Mouse (Mus musculus) neural tube, embryonic 14.5 days (tissue): ENCODE results near the gene Ciapin1. TPM values are rescaled to one million over a fixed set of nuclear protein-coding genes. Genes with fewer than 3 reads are reported as not detected.

Source experiments
- ATAC-seq: fragments of 200-750 bp; cut with Nextera tagmentation; 2 replicates; pipeline ENCODE4 v1.8.0; 2017; ENCODE audit warnings: low read depth, mild to moderate bottlenecking, moderate TSS enrichment, moderate library complexity
- H3K27ac ChIP-seq: fragments of 300-500 bp; sonication (generic); 2 replicates; pipeline ENCODE4 v1.5.1; 2014; ENCODE audit warnings: low read depth, mild to moderate bottlenecking, control low read depth, low read length, moderate library complexity, mixed read lengths
- H3K27me3 ChIP-seq: fragments of 300-500 bp; sonication (generic); 2 replicates; pipeline ENCODE4 v1.6.1; 2014; ENCODE audit warnings: low read length; ENCODE audit not compliant: control insufficient read depth, insufficient read depth
- H3K36me3 ChIP-seq: fragments of 300-500 bp; sonication (generic); 2 replicates; pipeline ENCODE4 v1.6.1; 2014; ENCODE audit warnings: low read length, mixed read lengths; ENCODE audit not compliant: control insufficient read depth, insufficient read depth
- H3K4me1 ChIP-seq: fragments of 300-500 bp; sonication (generic); 2 replicates; pipeline ENCODE4 v1.6.1; 2014; ENCODE audit warnings: low read length; ENCODE audit not compliant: control insufficient read depth, insufficient read depth
- H3K4me2 ChIP-seq: fragments of 300-500 bp; sonication (generic); 2 replicates; pipeline ENCODE4 v1.6.1; 2014; ENCODE audit warnings: mild to moderate bottlenecking, low read depth, low read length, control low read depth
- H3K4me3 ChIP-seq: fragments of 300-500 bp; sonication (generic); 2 replicates; pipeline ENCODE4 v1.5.1; 2014; ENCODE audit warnings: low read depth, low read length, control low read depth, mixed read lengths
- H3K9ac ChIP-seq: fragments of 300-500 bp; sonication (generic); replicated peaks from 2 replicates; pipeline ENCODE4 v1.6.1; 2014; ENCODE audit warnings: low read depth, mild to moderate bottlenecking, control low read depth, low read length, mixed read lengths
- H3K9me3 ChIP-seq: fragments of 300-500 bp; sonication (generic); 2 replicates; pipeline ENCODE4 v1.6.1; 2016; ENCODE audit warnings: low read length; ENCODE audit not compliant: control insufficient read depth
- whole genome bisulfite sequencing: fragments of 180-500 bp; shearing (Covaris S2); extraction: QIAGEN DNeasy Blood & Tissue Kit; methylation state at CpG from one replicate; pipeline ENCODE4 v1.1.7; 2014; 5-methylcytosine and 5-hydroxymethylcytosine counted together
- polyA plus RNA-seq: library from polyadenylated mRNA; unstranded; fragments of >200 nt; fragmentation: Nextera tagmentation; extraction: Ambion mirVana; gene quantifications from 2 replicates; pipeline ENCODE4 v1.2.1, GENCODE M21; 2014

The Ciapin1 gene
- polyA plus RNA-seq, 1 experiment from 2014 or later = 149 TPM

DNA sequence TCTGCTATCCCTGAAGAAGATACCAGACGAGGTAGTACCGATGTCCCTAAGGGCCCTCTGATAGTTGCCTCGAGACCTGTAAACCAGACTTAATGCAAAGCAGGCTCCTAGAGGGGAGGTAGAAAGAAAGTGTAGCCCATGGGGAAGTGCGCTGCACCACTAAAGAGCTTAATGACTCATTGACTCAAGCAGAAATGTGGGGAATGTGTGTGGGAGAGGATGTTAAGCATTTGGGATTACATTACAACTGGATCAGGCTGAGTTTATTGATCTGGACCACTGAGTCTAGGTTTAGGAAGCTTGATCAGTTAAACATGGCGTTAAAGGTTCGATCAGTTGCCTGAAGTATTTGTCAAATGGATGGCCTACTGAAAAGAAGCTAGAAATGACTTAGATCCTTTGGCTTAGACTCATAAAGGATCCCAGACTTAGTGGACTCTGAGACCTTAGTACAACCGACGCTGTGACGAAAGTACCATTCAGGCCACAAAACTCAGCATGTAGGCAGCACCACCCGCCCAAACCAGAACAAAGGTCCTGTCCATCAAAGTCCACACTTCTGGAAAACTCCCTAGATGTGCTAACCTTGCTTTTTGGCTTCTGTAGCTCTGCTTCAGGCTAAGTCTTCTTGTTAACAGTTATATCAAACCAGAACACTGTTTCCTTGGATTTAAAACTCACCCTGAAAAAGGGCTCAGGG, 48.8 kb downstream of the Ciapin1 start:
- Histone ChIP-seq H3K9me3 (no peaks in the 10 kb centered on the region), H3K9ac (no peak overlapping the region), H3K36me3 (no peaks in the 10 kb centered on the region), H3K4me1 (no peaks in the 10 kb centered on the region), H3K4me2 (no peak overlapping the region), H3K4me3 (no peak overlapping the region), H3K27me3 (no peaks in the 10 kb centered on the region), H3K27ac (no peak overlapping the region)
- WGBS = 65% methylated on average over 10 of the region's 10 CpGs
- no peak for ATAC-seq

DNA sequence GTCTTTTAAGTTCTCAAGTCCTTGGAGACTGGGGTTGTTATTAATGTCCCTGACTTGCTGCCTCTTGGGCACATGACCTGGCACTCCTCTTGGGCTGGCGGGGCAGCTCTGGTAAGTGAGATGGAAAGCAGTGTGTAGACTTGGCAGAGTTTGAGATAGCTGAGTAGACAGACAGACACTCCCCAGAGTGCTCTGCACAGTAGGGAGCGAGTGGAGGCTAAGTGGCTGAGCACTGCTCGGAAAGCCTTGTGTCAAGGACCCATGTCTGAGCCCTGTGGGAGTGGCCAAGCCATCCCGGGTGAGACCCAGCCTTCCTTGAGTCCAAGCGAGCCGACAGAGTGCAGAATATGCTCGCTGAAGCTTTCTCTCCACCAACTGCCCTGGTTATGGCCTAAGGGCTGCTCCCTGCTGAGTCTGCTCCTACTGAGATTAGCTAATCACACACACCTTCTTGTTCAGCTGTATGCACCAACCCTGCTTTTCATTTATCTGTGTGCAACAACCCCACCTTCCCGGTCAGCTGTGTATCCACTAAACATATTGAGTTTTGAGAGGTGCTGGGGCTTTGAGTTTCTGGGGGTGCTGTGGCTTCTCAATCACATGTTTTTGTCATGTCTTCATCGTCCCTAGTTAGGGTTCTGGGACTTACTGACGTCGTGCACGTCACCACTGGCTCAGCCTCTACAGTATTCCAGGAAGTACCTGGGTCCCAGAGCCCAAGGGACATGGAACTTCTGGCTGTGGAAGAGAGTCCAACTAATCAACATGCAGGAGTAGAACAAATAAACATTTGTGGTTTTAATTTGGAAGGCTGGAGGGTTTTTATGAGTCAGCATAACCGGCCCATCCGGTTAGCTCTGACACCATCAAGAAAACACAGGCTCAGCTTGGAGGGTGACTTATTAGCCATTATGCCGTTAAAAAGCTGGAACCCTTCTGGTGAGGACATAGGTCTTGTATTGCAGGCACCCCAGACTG, 50.3 kb downstream of the Ciapin1 start:
- no peaks in the 10 kb centered on the region for H3K27me3 ChIP-seq
- H3K9me3 ChIP-seq = no peaks in the 10 kb centered on the region
- H3K9ac ChIP-seq = no peak overlapping the region
- no peaks in the 10 kb centered on the region for H3K4me1 ChIP-seq
- no peak overlapping the region for H3K27ac ChIP-seq
- H3K36me3 ChIP-seq = no peaks in the 10 kb centered on the region
- H3K4me3 ChIP-seq = no peak overlapping the region
- H3K4me2 ChIP-seq = no peak overlapping the region
- 70% methylated on average over 15 of the region's 15 CpGs for WGBS
- no peak for ATAC-seq

DNA sequence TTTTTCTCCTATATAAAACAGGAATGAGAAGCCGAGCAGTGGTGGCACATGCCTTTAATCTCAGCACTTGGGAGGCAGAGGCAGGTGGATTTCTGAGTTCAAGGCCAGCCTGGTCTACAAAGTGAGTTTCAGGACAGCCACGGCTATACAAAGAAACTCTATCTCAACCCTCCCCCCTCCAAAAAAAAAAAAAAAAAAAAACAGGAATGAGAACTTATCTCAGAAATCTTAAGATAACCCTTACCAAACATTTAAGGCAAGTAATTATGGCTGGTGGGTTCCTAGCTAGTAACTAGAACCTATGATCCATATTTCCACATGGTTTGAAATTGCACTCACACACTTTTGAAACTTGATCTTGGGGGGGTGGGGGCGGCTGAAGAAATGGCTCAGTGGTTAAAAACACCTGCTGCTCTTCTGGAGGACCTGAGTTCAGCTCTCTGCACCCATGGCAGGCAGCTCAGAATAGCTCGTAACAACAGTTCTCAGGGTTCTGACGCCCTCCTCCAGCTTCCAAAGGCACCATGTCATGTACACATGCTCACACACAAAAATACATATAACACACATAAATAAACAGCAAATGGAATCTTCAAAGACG, 52.1 kb downstream of the Ciapin1 start:
- ATAC-seq = no peak
- Histone ChIP-seq H3K4me1 (no peaks in the 10 kb centered on the region), H3K9me3 (no peaks in the 10 kb centered on the region), H3K9ac (no peak overlapping the region), H3K27ac (no peak overlapping the region), H3K4me2 (no peak overlapping the region), H3K4me3 (no peak overlapping the region), H3K27me3 (no peaks in the 10 kb centered on the region), H3K36me3 (no peaks in the 10 kb centered on the region)
- WGBS = 76% methylated on average over 6 of the region's 6 CpGs

DNA sequence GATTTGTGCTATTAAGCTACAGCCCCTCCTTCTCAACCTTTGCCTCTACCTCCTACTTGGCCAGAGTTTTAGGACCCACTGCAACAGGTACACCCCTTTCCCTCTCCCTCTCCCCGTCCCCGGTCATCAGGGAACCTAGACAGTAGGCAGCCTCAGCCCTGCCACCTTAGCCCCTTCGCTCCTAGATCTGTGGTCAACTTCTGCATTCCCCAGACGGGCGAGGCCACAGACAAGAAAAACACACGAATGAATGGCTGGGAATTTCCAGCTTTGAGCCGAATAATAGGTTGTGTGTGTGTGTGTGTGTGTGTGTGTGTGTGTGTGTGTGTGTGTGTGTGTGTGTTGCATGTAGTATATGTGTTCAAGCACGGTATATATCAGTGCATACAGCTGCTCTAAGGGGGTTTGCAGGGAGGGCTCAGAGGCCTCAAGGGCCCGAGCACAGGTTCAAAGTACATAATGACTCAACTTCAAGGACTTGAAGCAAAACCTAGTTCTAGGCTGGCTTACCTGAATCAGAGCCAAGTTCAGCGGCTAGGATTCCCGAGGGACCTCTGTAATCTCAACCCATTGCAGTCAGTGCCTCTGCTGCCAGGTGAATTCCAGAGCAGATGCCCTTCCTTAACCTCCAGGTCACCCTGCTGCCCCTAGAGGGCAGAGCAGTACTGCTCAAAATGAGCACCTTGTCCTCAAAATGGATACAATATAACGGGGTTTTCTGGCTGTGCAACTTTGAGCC, 52.7 kb downstream of the Ciapin1 start:
- Histone ChIP-seq H3K36me3 (no peaks in the 10 kb centered on the region), H3K9me3 (no peaks in the 10 kb centered on the region), H3K4me3 (no peak overlapping the region), H3K4me1 (no peaks in the 10 kb centered on the region), H3K9ac (no peak overlapping the region), H3K27ac (no peak overlapping the region), H3K27me3 (no peaks in the 10 kb centered on the region), H3K4me2 (no peak overlapping the region)
- 72% methylated on average over 12 of the region's 12 CpGs for WGBS
- no peak for ATAC-seq

DNA sequence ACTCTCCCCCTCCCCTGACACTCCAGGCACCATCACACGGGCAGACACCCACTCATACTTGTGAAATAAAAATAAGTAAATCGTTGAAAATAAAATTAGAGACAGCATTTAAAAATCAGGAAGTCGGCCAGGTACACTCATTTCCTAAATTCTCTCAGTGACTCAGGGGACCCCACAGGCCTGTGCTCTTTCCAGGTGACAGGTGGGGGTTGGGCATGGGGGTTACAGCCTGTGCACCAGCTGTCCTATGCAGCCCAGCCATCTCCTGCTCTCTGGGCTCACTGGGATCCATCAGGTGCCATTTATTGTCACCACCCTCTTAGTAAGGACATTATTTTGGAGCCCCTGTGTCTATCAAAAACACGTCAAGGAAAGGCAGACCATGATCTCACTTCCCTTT, 54.3 kb downstream of the Ciapin1 start:
- Histone ChIP-seq H3K27me3 (no peaks in the 10 kb centered on the region), H3K4me3 (no peak overlapping the region), H3K9ac (no peak overlapping the region), H3K27ac (no peak overlapping the region), H3K36me3 (no peaks in the 10 kb centered on the region), H3K9me3 (no peaks in the 10 kb centered on the region), H3K4me2 (no peak overlapping the region), H3K4me1 (0 out of 2 replicates have a peak, but pooled peaks cover 2% of the 10 kb centered on the region)
- no peak for ATAC-seq
- WGBS = 78% methylated on average over 4 of the region's 4 CpGs

DNA sequence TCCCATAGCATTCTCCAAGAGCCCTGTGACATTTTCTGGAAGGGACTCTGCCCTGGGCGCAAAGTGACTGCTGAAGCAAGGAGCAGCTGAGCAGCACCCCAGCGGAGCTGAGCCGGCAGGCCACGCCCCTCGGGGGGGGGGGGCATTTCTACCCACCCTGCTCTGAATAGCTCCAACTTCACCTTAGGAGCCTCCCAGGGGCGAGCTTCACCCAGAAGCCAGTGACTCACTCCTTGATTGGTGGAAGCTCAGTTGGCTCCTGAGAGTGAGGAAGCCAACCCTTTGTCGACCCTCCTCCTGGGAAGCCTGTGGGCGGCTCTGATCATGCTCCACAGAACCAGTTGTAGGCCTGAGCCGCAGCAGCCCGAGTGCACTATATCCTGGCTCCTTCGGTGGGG, 56.3 kb downstream of the Ciapin1 start:
- 0 out of 2 replicates have a peak, but pooled peaks cover 3% of the 10 kb centered on the region for H3K4me1 ChIP-seq
- H3K9me3 ChIP-seq = no peaks in the 10 kb centered on the region
- no peaks in the 10 kb centered on the region for H3K36me3 ChIP-seq
- H3K27me3 ChIP-seq = no peaks in the 10 kb centered on the region
- no peak for ATAC-seq
- H3K4me3 ChIP-seq = no peak overlapping the region
- no peak overlapping the region for H3K9ac ChIP-seq
- no peak overlapping the region for H3K27ac ChIP-seq
- H3K4me2 ChIP-seq = no peak overlapping the region
- 9% methylated on average over 11 of the region's 11 CpGs for WGBS

DNA sequence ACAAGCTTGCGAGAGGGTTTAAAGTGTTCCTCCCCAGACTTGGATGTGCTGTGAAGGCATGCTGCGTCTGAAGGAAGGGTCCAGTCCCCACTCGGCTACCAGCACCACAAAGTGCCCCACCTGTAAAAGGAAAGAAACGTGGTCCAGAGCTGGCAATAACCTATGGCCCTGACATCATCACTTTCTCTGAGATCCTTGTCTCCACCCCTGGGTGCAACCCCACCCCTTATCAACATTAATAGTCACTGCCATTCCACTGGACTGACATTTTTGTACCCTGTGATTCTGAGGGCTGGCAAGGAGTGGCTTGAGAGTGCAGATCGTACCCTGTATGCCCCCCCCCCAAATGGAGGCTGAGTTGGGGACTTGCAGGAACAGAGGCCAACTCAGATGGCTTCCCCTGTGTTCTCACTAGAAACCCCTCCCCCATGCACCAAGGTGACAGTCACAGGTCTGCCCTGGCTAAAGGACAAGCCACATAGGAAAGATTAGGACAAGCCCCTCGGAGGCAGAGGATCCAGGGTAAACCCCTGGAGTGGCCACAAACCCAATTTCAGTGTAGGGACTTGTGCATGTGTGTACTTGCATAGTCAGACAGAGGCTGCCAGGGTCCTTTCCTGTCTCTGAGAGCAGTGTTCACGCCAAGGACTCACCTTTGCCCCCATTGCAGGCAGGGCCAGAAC, 56.9 kb downstream of the Ciapin1 start:
- H3K9me3 ChIP-seq = no peaks in the 10 kb centered on the region
- H3K36me3 ChIP-seq = no peaks in the 10 kb centered on the region
- H3K27me3 ChIP-seq = no peaks in the 10 kb centered on the region
- H3K4me1 ChIP-seq = 0 out of 2 replicates have a peak, but pooled peaks cover 3% of the 10 kb centered on the region
- no peak for ATAC-seq
- no peak overlapping the region for H3K9ac ChIP-seq
- no peak overlapping the region for H3K27ac ChIP-seq
- H3K4me2 ChIP-seq = no peak overlapping the region
- WGBS = 64% methylated on average over 7 of the region's 7 CpGs
- H3K4me3 ChIP-seq = no peak overlapping the region

DNA sequence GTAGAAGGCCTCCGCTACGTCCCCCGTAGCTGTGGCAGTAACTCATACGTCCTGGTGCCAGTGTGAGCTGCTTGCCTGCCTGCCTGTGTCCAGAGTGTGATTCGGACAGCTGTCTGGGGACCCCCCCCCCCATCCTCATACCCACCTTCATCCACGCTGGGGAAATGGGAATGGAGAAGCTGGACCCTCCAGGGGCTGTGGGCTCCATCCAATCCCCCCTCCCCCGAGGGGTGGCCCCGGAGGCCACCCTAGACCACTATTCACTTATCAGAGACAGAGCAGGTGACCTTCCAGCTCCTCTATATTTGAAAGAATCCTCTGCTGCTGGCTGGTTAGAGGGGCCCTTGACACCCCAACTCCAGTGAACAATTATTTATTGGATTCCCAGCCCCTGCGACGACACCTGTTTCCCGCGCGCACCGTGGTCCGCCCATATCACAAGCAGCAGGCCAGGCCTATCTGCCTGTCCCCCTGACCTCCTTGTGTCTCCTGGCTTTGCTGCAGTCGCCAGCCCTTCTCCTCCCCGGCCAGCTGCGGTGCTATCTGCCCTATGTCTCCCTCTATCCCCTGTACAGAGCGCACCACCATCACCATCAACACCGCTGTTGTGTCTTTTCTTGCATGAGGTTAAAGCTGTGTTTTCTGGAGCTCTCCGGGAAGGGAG, 57.5 kb downstream of the Ciapin1 start:
- ATAC-seq = no peak
- no peak overlapping the region for H3K4me2 ChIP-seq
- 83% methylated on average over 21 of the region's 21 CpGs for WGBS
- 0 out of 2 replicates have a peak, but pooled peaks cover 3% of the 10 kb centered on the region for H3K4me1 ChIP-seq
- H3K27ac ChIP-seq = no peak overlapping the region
- H3K9ac ChIP-seq = no peak overlapping the region
- no peaks in the 10 kb centered on the region for H3K9me3 ChIP-seq
- H3K36me3 ChIP-seq = no peaks in the 10 kb centered on the region
- no peaks in the 10 kb centered on the region for H3K27me3 ChIP-seq
- H3K4me3 ChIP-seq = no peak overlapping the region
